Mouse (Mus musculus): ENCODE results near the gene Irgc1. TPM values are rescaled to one million over a fixed set of nuclear protein-coding genes. Genes with fewer than 3 reads are reported as not detected.

The Irgc1 gene
- total and polyA plus RNA-seq, 3 experiments, result 0.88 TPM; not detected in 2

DNA sequence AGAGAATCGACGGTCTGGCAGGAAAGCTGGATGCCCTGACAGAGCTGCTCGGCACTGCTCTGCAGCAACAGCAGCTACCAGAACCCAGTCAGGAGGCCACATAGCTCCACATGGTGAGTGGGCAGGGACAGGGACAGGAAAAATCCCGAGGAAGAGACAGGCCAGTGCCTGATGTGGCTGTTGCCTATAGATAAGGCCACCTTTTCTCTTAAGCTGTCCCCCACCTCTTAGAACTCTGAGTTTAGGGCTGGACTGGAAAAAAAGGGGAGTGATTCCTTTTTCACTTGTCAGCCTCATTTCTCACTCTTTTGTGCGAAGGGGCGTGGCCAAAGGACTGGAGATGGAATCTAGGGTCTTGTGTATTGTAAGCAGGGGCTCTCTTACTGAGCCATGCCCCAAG lies 68.0 kb downstream of the Irgc1 start:
- H3K27ac ChIP-seq, result no peak overlapping the region
- 43% methylated on average over 6 of the region's 6 CpGs for WGBS
- TF ChIP-seq EP300 (IDR thresholded peaks at IDR 0.05; ENCODE audit: insufficient read depth, low read depth, low read length) (no peak), POLR2A (IDR thresholded peaks at IDR 0.05; ENCODE audit: insufficient read depth, low read depth, low read length) (no peak), CTCF (IDR thresholded peaks at IDR 0.05) (no peak)
- no peaks in the 10 kb centered on the region for H3K36me3 ChIP-seq (ENCODE audit: control insufficient read depth, insufficient read depth, low read length)
- no peak overlapping the region for H3K9ac ChIP-seq (ENCODE audit: low read depth, low read length)
- H3K79me2 ChIP-seq (replicated peaks; ENCODE audit: control insufficient read depth, insufficient read depth, low read length), result no peaks in the 10 kb centered on the region
- no peak overlapping the region for H3K4me3 ChIP-seq
- no peaks in the 10 kb centered on the region for H3K27me3 ChIP-seq (ENCODE audit: control insufficient read depth, insufficient read depth, low read length)
- DNase-seq, result no peak
- H3K4me1 ChIP-seq (ENCODE audit: control insufficient read depth, insufficient read depth, low read length), result peaks cover 2% of the 10 kb centered on the region
- intact Hi-C loops (cut with DNase I), result loop anchor here (2.0 kb wide), 1 partner anchor 47 kb away; no protein-coding TSS in a partner anchor

DNA sequence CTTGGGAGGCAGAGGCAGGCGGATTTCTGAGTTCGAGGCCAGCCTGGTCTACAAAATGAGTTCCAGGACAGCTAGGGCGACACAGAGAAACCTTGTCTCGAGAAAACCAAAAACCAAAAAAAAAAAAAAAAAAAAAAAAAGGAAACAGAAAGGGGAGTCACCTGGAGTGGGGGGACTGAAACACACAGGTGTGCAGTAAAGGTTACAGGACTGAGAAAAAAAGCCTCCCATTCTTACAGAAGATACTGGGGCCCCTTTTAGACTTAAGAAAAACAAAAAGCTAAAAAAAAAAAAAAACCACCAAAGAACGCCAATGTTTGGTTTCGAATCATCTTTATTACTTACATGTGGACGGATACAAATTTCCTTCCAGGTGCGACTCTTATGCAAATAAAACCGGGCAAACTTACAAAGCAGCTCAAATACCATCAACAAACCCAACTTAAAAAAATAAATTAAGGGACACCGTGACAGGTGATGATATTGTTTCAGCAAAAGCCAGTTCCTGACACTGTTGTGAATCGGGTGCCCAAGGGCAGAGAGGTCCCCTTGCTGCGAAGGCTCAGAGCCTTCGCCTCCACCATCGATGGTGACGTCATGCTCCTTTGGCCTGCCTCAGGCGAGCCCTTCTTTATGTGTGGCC lies 69.2 kb downstream of the Irgc1 start:
- Histone ChIP-seq H3K36me3 (ENCODE audit: control insufficient read depth, insufficient read depth, low read length) (no peaks in the 10 kb centered on the region), H3K27ac (no peak overlapping the region), H3K27me3 (ENCODE audit: control insufficient read depth, insufficient read depth, low read length) (no peaks in the 10 kb centered on the region), H3K4me3 (no peak overlapping the region), H3K79me2 (replicated peaks; ENCODE audit: control insufficient read depth, insufficient read depth, low read length) (no peaks in the 10 kb centered on the region), H3K4me1 (ENCODE audit: control insufficient read depth, insufficient read depth, low read length) (peaks cover 2% of the 10 kb centered on the region), H3K9ac (ENCODE audit: low read depth, low read length) (no peak overlapping the region)
- 81% methylated on average over 16 of the region's 16 CpGs for WGBS
- intact Hi-C loops (cut with DNase I), result no loop called here
- TF ChIP-seq EP300 (IDR thresholded peaks at IDR 0.05; ENCODE audit: insufficient read depth, low read depth, low read length), result no peak
- no peak for TF ChIP-seq CTCF (IDR thresholded peaks at IDR 0.05)
- no peak for TF ChIP-seq POLR2A (IDR thresholded peaks at IDR 0.05; ENCODE audit: insufficient read depth, low read depth, low read length)
- no peak for DNase-seq

Other genes starting within 250 kb of the Irgc1 start
- 1 to 10 TPM; 3.2 to 3.6 TPM for gene Zfp111, start 240.9 kb downstream of the Irgc1 start, total RNA-seq (2021)
- 1.1 and 1.6 TPM in 2 replicates for gene Zfp111, start 240.9 kb downstream of the Irgc1 start, polyA plus RNA-seq (2012; rRNA removed)
- gene Zfp109, start 214.7 kb downstream of the Irgc1 start, total RNA-seq (2021), result 1 to 10 TPM; 1.8 to 2.1 TPM
- gene Zfp109, start 214.7 kb downstream of the Irgc1 start, polyA plus RNA-seq (2012; rRNA removed), result 0.80 and 1.5 TPM in 2 replicates
- 1 to 10 TPM; 1.4 to 1.8 TPM for gene Zfp108, start 197.5 kb downstream of the Irgc1 start, total RNA-seq (2021)
- gene Zfp108, start 197.5 kb downstream of the Irgc1 start, polyA plus RNA-seq (2012; rRNA removed), result 0.70 and 1.4 TPM in 2 replicates
- gene Zfp93, start 181.9 kb downstream of the Irgc1 start, total RNA-seq (2021), result 1 to 10 TPM; 3.3 to 4.1 TPM
- 1.7 and 2.9 TPM in 2 replicates for gene Zfp93, start 181.9 kb downstream of the Irgc1 start, polyA plus RNA-seq (2012; rRNA removed)
- gene Zfp61, start 151.1 kb downstream of the Irgc1 start, total RNA-seq (2021), result 1 to 10 TPM; 2.7 to 3.3 TPM
- 2.7 and 5.3 TPM in 2 replicates for gene Zfp61, start 151.1 kb downstream of the Irgc1 start, polyA plus RNA-seq (2012; rRNA removed)
- gene Zfp94, start 135.6 kb downstream of the Irgc1 start, total RNA-seq (2021), result 1 to 10 TPM; 1.9 to 2.7 TPM
- gene Zfp94, start 135.6 kb downstream of the Irgc1 start, polyA plus RNA-seq (2012; rRNA removed), result 3.4 and 3.8 TPM in 2 replicates
- not detected for gene Tescl, start 118.4 kb downstream of the Irgc1 start, total RNA-seq (2021)
- 0.35 and 0.66 TPM in 2 replicates for gene Tescl, start 118.4 kb downstream of the Irgc1 start, polyA plus RNA-seq (2012; rRNA removed)
- gene Lypd5, start 103.1 kb downstream of the Irgc1 start, total RNA-seq (2021), result not detected
- not detected in 2 replicates for gene Lypd5, start 103.1 kb downstream of the Irgc1 start, polyA plus RNA-seq (2012; rRNA removed)
- gene Kcnn4, start 82.0 kb downstream of the Irgc1 start, total RNA-seq (2021), result 1 to 10 TPM in 1 of 2 experiments, under 1 TPM in 1; 0.91 to 1.1 TPM
- gene Kcnn4, start 82.0 kb downstream of the Irgc1 start, polyA plus RNA-seq (2012; rRNA removed), result 1.2 and 1.9 TPM in 2 replicates
- gene Smg9, start 52.7 kb downstream of the Irgc1 start, total RNA-seq (2021), result 1 to 10 TPM; 5.9 to 6.6 TPM
- 19.2 and 21.4 TPM in 2 replicates for gene Smg9, start 52.7 kb downstream of the Irgc1 start, polyA plus RNA-seq (2012; rRNA removed)
- gene Plaur, start 10.2 kb upstream of the Irgc1 start, total RNA-seq (2021), result 1 to 10 TPM; 3.3 to 3.6 TPM
- gene Plaur, start 10.2 kb upstream of the Irgc1 start, polyA plus RNA-seq (2012; rRNA removed), result 4.2 and 5.0 TPM in 2 replicates
- gene Cadm4, start 29.7 kb upstream of the Irgc1 start, total RNA-seq (2021), result 10 to 100 TPM; 14.0 to 14.7 TPM
- 17.0 and 20.4 TPM in 2 replicates for gene Cadm4, start 29.7 kb upstream of the Irgc1 start, polyA plus RNA-seq (2012; rRNA removed)
- 10 to 100 TPM; 14.5 to 14.9 TPM for gene Zfp428, start 54.7 kb upstream of the Irgc1 start, total RNA-seq (2021)
- 12.3 and 28.7 TPM in 2 replicates for gene Zfp428, start 54.7 kb upstream of the Irgc1 start, polyA plus RNA-seq (2012; rRNA removed)
- not detected for gene AC161166.1, start 60.2 kb upstream of the Irgc1 start, total RNA-seq (2021)
- gene AC161166.1, start 60.2 kb upstream of the Irgc1 start, polyA plus RNA-seq (2012; rRNA removed), result 0.04 TPM in 1 of 2 replicates, not detected in the other
- 10 to 100 TPM; 16.1 to 17.4 TPM for gene Irgq, start 78.4 kb upstream of the Irgc1 start, total RNA-seq (2021)
- 12.9 and 20.7 TPM in 2 replicates for gene Irgq, start 78.4 kb upstream of the Irgc1 start, polyA plus RNA-seq (2012; rRNA removed)
- gene Pinlyp, start 93.8 kb upstream of the Irgc1 start, total RNA-seq (2021), result not detected
- gene Pinlyp, start 93.8 kb upstream of the Irgc1 start, polyA plus RNA-seq (2012; rRNA removed), result not detected in 2 replicates
- 10 to 100 TPM; 25.0 to 25.6 TPM for gene Xrcc1, start 94.0 kb upstream of the Irgc1 start, total RNA-seq (2021)
- 21.8 and 25.5 TPM in 2 replicates for gene Xrcc1, start 94.0 kb upstream of the Irgc1 start, polyA plus RNA-seq (2012; rRNA removed)
- 10 to 100 TPM; 53.2 to 65.2 TPM for gene Ethe1, start 135.2 kb upstream of the Irgc1 start, total RNA-seq (2021)
- gene Ethe1, start 135.2 kb upstream of the Irgc1 start, polyA plus RNA-seq (2012; rRNA removed), result 50.4 and 57.3 TPM in 2 replicates
- under 1 TPM in 1 of 2 experiments, not detected in 1; 0.07 TPM for gene Zfp575, start 135.3 kb upstream of the Irgc1 start, total RNA-seq (2021)
- gene Zfp575, start 135.3 kb upstream of the Irgc1 start, polyA plus RNA-seq (2012; rRNA removed), result 0.08 TPM in 1 of 2 replicates, not detected in the other
- under 1 TPM; 0.27 to 0.34 TPM for gene Phldb3, start 158.5 kb upstream of the Irgc1 start, total RNA-seq (2021)
- 0.20 and 0.25 TPM in 2 replicates for gene Phldb3, start 158.5 kb upstream of the Irgc1 start, polyA plus RNA-seq (2012; rRNA removed)
- not detected for gene Lypd3, start 184.3 kb upstream of the Irgc1 start, total RNA-seq (2021)
- gene Lypd3, start 184.3 kb upstream of the Irgc1 start, polyA plus RNA-seq (2012; rRNA removed), result not detected in 2 replicates
- not detected for gene Tex101, start 224.4 kb upstream of the Irgc1 start, total RNA-seq (2021)
- 0.15 and 0.27 TPM in 2 replicates for gene Tex101, start 224.4 kb upstream of the Irgc1 start, polyA plus RNA-seq (2012; rRNA removed)